Mouse (Mus musculus) embryonic facial prominence, embryonic 13.5 days (tissue): ENCODE data around the gene Rps8. TPM values are rescaled to one million over a fixed set of nuclear protein-coding genes. Genes with fewer than 3 reads are reported as not detected.

Source experiments
- ATAC-seq: fragments of 200-750 bp; cut with Nextera tagmentation; 2 replicates; pipeline ENCODE4 v1.8.0; 2017; ENCODE audit warnings: low read depth; ENCODE audit not compliant: insufficient number of reproducible peaks, insufficient read depth, low FRiP score, low TSS enrichment
- H3K27ac ChIP-seq: fragments of 300-500 bp; sonication (generic); 2 replicates; pipeline ENCODE4 v1.5.1; 2015; ENCODE audit warnings: moderate library complexity, mild to moderate bottlenecking, inconsistent platforms
- H3K27me3 ChIP-seq: fragments of 300-500 bp; sonication (generic); 2 replicates; pipeline ENCODE4 v1.6.1; 2015; ENCODE audit warnings: mild to moderate bottlenecking, inconsistent platforms
- H3K36me3 ChIP-seq: fragments of 300-500 bp; sonication (generic); 2 replicates; pipeline ENCODE4 v1.6.1; 2015; ENCODE audit warnings: mild to moderate bottlenecking, inconsistent platforms
- H3K4me1 ChIP-seq: fragments of 300-500 bp; sonication (generic); 2 replicates; pipeline ENCODE4 v1.6.1; 2015; ENCODE audit warnings: inconsistent platforms
- H3K4me2 ChIP-seq: fragments of 300-500 bp; sonication (generic); 2 replicates; pipeline ENCODE4 v1.6.1; 2015; ENCODE audit warnings: moderate library complexity, mild to moderate bottlenecking, inconsistent platforms
- H3K4me3 ChIP-seq: fragments of 300-500 bp; sonication (generic); 2 replicates; pipeline ENCODE4 v1.5.1; 2015; ENCODE audit warnings: mild to moderate bottlenecking, inconsistent platforms
- H3K9ac ChIP-seq: fragments of 300-500 bp; sonication (generic); 2 replicates; pipeline ENCODE4 v1.6.1; 2015; ENCODE audit warnings: mild to moderate bottlenecking, inconsistent platforms
- H3K9me3 ChIP-seq: fragments of 300-500 bp; sonication (generic); 2 replicates; pipeline ENCODE4 v1.6.1; 2016; ENCODE audit warnings: inconsistent platforms
- WGBS: fragments of 180-500 bp; shearing (Covaris S2); methylation state at CpG from one replicate; pipeline ENCODE4 v1.1.7; 2015; ENCODE audit warnings: mixed read lengths; 5-methylcytosine and 5-hydroxymethylcytosine counted together
- polyA plus RNA-seq: library from polyadenylated mRNA; unstranded; fragments of >200 nt; fragmentation: Nextera tagmentation; extraction: Ambion mirVana; gene quantifications from 2 replicates; pipeline ENCODE4 v1.2.1, GENCODE M21; 2015

Rps8 gene
- polyA plus RNA-seq, 1 experiment from 2014 or later, result 1,114 TPM

DNA sequence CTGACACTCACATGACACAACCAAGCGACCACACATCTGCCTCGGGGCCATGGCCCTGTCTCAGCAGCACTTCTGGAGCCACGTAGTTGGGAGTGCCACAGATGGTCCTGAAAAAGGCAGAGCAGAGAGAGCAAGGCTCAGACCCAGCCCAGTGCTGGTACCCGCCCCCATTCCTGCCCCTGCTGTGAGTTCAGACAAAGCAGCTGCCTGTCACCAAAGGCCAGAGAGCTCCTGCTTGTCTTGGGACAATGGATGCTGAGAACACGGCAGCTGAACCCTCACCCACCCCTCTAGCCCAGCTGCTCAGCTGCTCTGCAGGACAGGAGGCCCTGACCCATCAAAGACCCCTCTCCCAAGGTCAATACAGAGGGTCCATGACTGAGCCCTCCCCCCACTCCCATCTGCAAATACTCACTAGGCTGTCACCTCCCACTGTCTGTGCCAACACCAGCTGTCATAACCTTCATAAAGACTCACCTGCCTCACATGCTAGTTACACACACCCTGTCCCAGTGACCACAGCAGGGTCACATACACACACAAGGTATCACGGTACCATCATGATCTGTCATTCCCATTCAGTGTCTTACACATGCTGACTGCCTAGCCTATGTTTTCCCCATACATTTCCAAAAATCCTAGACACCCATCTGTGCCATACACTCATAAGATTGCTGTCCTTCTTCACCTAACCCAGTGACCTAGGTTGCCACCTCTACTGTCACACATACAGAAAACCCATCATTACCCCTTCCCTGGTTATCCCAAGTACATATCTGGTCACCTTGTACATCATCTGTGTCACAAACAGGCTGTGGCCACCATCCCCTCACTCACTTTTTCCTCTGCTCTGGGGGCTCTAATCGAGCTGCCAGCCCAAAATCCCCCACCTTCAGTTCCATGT lies 23.9 kb downstream of the Rps8 start:
- H3K4me3 ChIP-seq, result peak overlapping the region; percentile 76; the same call in 1 of the 2 replicates
- H3K36me3 ChIP-seq, result peaks cover 16% of the 10 kb centered on the region
- ATAC-seq, result no peak
- no peak overlapping the region for H3K27ac ChIP-seq
- peak overlapping the region; percentile 97 for H3K4me2 ChIP-seq
- H3K4me1 ChIP-seq, result peaks cover 15% of the 10 kb centered on the region
- 23% methylated on average over 7 of the region's 7 CpGs for WGBS
- peaks cover 30% of the 10 kb centered on the region for H3K27me3 ChIP-seq
- H3K9ac ChIP-seq, result peak overlapping the region; percentile 84; the same call in 1 of the 2 replicates
- H3K9me3 ChIP-seq, result no peaks in the 10 kb centered on the region

- H3K36me3 ChIP-seq, result peaks cover 16% of the 10 kb centered on the region
- ATAC-seq, result no peak
- no peaks in the 10 kb centered on the region for H3K9me3 ChIP-seq
- H3K27me3 ChIP-seq, result peaks cover 30% of the 10 kb centered on the region
- H3K4me1 ChIP-seq, result peaks cover 18% of the 10 kb centered on the region
- H3K4me3 ChIP-seq, result no peak overlapping the region
- H3K9ac ChIP-seq, result no peak overlapping the region
- no peak overlapping the region for H3K4me2 ChIP-seq
- 72% methylated on average over 6 of the region's 6 CpGs for WGBS
- H3K27ac ChIP-seq, result no peak overlapping the region
Observed at GRCm38 (mm10) chr4:117131198-117131597, 24.8 kb downstream of the Rps8 start.

- Histone ChIP-seq H3K9ac (no peak overlapping the region), H3K9me3 (no peaks in the 10 kb centered on the region), H3K4me2 (no peak overlapping the region), H3K36me3 (peaks cover 16% of the 10 kb centered on the region), H3K27me3 (peaks cover 29% of the 10 kb centered on the region), H3K4me3 (no peak overlapping the region), H3K4me1 (peaks cover 22% of the 10 kb centered on the region), H3K27ac (no peak overlapping the region)
- ATAC-seq, result no peak
- WGBS, result 69% methylated on average over 6 of the region's 6 CpGs
Observed at GRCm38 (mm10) chr4:117130790-117131189, 25.3 kb downstream of the Rps8 start.

GRCm38 (mm10) chr4:117127991-117128686 lies 27.9 kb downstream of the Rps8 start:
- 89% methylated on average over 33 of the region's 33 CpGs for WGBS
- no peak overlapping the region for H3K27ac ChIP-seq
- no peak overlapping the region for H3K4me2 ChIP-seq
- H3K4me1 ChIP-seq, result peaks cover 31% of the 10 kb centered on the region
- no peak for ATAC-seq
- H3K9ac ChIP-seq, result no peak overlapping the region
- H3K27me3 ChIP-seq, result peaks cover 24% of the 10 kb centered on the region
- peaks cover 16% of the 10 kb centered on the region for H3K36me3 ChIP-seq
- no peak overlapping the region for H3K4me3 ChIP-seq
- no peaks in the 10 kb centered on the region for H3K9me3 ChIP-seq

DNA sequence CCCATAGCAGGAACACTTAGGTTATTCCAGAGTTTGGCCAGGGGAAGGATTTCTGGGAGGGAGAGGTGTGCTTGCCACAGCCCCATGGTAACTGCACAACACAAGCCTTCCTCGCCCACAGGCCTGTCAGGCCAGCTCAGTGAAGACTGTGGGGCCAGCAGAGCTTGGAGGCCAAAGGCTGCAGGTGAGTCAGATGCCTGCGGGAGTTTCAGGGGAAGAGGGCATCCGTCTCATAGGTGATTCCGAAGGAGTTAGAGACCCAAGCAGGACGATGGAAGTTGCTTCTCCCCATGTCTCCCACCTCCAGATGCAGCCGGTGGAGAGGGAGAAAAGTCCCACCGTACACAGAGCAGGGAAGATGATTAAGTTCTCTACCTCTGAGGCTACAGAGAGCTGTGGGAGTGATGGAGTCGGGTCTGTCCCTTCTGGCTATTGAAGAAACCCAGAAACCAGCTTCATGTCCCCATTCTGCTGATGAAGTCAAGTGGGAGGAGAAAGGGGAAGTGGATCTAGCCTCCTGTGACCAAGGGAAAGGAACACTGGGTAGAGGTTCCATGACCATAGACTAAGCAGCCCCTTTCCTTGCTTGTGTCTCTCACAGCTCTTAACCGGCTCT lies 29.3 kb downstream of the Rps8 start, which contains the start of gene Tctex1d4:
Tctex1d4 (plus strand) TSS at position 120 of the 616 bp plus-strand sequence.
- peak within 1 kb of the TSS; percentile 25; the same call in 1 of the 2 replicates for H3K4me2 ChIP-seq
- H3K9ac ChIP-seq, result peak within 1 kb of the TSS; percentile 47

DNA sequence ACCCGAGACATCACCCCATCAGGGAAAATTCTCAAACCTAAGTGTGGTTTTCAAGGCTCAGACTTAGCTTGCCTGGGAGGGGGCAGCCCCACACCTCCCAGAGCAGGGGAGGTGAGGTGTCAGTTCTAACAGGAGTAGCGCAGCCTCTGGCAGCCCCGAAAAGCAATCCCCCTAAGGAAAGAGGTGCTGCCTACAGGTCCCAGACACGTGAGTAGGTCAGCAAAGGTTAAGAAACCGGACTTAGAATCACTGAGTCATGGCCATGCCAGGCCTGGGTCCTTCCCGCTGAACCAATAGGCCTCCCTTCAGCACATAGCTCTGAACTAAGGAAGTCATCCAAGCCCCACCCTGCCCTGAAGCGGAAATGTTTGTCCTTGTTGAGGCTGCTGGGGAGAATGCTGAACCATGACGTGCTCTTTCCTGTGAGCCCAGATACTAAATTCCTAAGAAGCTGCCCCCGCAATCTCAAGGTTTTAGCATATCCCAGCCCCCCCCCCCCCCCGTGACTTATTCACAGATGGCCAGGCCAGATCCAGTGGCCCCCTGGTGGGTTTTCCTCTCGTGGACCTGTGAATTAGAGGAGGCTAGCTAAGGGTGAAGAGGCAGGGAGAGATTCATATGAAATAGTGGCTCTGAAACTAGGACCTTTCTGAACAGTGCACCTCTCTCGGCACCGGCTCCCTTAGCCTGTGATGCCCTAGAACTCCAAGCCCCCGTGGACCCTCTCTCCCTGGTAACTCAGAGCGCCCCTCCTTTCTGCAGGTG lies 30.0 kb downstream of the Rps8 start:
- ATAC-seq, result no peak
- WGBS, result 43% methylated on average over 15 of the region's 15 CpGs

More for the DNA sequence above, 29.3 kb downstream of the Rps8 start, which contains the start of gene Tctex1d4:
- peaks cover 16% of the 10 kb centered on the region for H3K36me3 ChIP-seq
- WGBS, result 85% methylated on average over 9 of the region's 9 CpGs
- no peak within 1 kb of the TSS for H3K4me3 ChIP-seq
- H3K27ac ChIP-seq, result peak within 1 kb of the TSS; percentile 86
- H3K27me3 ChIP-seq, result peaks cover 11% of the 10 kb centered on the region
- no peaks in the 10 kb centered on the region for H3K9me3 ChIP-seq
- H3K4me1 ChIP-seq, result peaks cover 23% of the 10 kb centered on the region
- no peak for ATAC-seq

GRCm38 (mm10) chr4:117125348-117125909 lies 30.6 kb downstream of the Rps8 start, which contains the start of gene Btbd19:
Btbd19 (minus strand) TSS chr4:117125725.
- peak within 1 kb of the TSS; percentile 47 for H3K9ac ChIP-seq
- no peaks in the 10 kb centered on the region for H3K9me3 ChIP-seq
- H3K27me3 ChIP-seq, result no peaks in the 10 kb centered on the region
- H3K4me1 ChIP-seq, result peaks cover 28% of the 10 kb centered on the region
- H3K4me2 ChIP-seq, result peak within 1 kb of the TSS; percentile 25
- no peak within 1 kb of the TSS for H3K4me3 ChIP-seq
- WGBS, result 37% methylated on average over 8 of the region's 8 CpGs
- ATAC-seq, result 0 out of 2 replicates have a peak, but pooled peaks have one; percentile 21
- H3K36me3 ChIP-seq, result peaks cover 11% of the 10 kb centered on the region; the same call in 1 of the 2 replicates
- H3K27ac ChIP-seq, result peak within 1 kb of the TSS; percentile 86

More for the DNA sequence above, 30.0 kb downstream of the Rps8 start:
- H3K4me3 ChIP-seq, result no peak overlapping the region
- H3K4me2 ChIP-seq, result 0 out of 2 replicates have a peak overlapping the region, but pooled peaks have one; percentile 25
- peaks cover 4% of the 10 kb centered on the region for H3K27me3 ChIP-seq
- H3K36me3 ChIP-seq, result peaks cover 16% of the 10 kb centered on the region
- H3K9ac ChIP-seq, result peak overlapping the region; percentile 47
- no peaks in the 10 kb centered on the region for H3K9me3 ChIP-seq
- H3K4me1 ChIP-seq, result peaks cover 25% of the 10 kb centered on the region
- peak overlapping the region; percentile 86 for H3K27ac ChIP-seq

- ATAC-seq, result no peak
- Histone ChIP-seq H3K27ac (peak overlapping the region; percentile 86), H3K36me3 (peaks cover 11% of the 10 kb centered on the region; the same call in 1 of the 2 replicates), H3K4me1 (peaks cover 31% of the 10 kb centered on the region), H3K9me3 (no peaks in the 10 kb centered on the region), H3K4me3 (no peak overlapping the region), H3K4me2 (peak overlapping the region; percentile 25), H3K27me3 (no peaks in the 10 kb centered on the region), H3K9ac (peak overlapping the region; percentile 47)
- WGBS, result 64% methylated on average over 14 of the region's 14 CpGs
Observed at GRCm38 (mm10) chr4:117124518-117125347, 31.3 kb downstream of the Rps8 start.

DNA sequence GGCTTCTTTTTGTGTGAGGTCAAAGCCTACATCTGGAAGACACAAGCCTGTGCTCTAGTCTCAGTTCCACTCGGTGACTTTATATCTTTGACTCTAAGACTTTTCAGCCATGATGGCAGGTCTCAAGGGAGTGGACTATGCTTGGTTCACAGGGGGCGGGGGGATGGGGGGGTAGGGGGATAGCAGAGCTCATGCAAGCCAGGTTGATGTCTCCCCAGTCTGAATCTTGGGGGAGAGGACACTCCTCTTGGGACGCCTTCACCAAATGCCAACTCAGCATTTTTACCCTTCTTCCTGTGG lies 31.9 kb downstream of the Rps8 start:
- 78% methylated on average over 3 of the region's 3 CpGs for WGBS
- Histone ChIP-seq H3K27ac (no peak overlapping the region; the same call in 1 of the 2 replicates), H3K4me2 (no peak overlapping the region), H3K4me3 (no peak overlapping the region), H3K36me3 (peaks cover 10% of the 10 kb centered on the region; the same call in 1 of the 2 replicates), H3K9ac (no peak overlapping the region), H3K4me1 (peaks cover 33% of the 10 kb centered on the region), H3K9me3 (no peaks in the 10 kb centered on the region), H3K27me3 (no peaks in the 10 kb centered on the region)
- no peak for ATAC-seq
